Mouse (Mus musculus): Measurements from ENCODE around the gene Lyl1.

DNA sequence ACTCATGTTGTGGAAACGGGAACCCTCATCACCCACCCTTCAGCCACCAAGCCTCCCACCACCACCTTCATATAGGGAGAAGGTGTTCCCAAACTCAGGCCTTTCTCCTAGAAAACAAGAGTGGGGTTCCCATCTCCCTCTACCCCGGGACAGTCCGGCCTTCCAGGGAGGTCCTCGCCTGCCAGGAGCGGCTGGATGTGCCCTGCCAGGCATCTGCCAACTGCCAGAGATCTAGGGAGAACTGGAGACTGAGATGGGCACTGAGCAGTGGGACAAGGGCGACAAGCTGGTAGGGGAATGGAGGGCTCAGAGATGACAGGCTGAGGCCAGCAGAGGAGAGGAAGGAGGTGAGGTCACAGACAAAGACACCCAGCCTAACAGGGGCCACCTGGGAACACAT is 32.7 kb downstream of the Lyl1 start:
- no peak for TF ChIP-seq POLR2A (IDR thresholded peaks at IDR 0.05; ENCODE audit: low read depth, low read length)
- no peak for TF ChIP-seq CTCF (IDR thresholded peaks at IDR 0.05; ENCODE audit: extremely low read depth, insufficient read length, insufficient replicate concordance, low read depth, low read length)
